Comparison of ENCODE assay signal across 6 mouse cellular contexts in the genomic region with DNA sequence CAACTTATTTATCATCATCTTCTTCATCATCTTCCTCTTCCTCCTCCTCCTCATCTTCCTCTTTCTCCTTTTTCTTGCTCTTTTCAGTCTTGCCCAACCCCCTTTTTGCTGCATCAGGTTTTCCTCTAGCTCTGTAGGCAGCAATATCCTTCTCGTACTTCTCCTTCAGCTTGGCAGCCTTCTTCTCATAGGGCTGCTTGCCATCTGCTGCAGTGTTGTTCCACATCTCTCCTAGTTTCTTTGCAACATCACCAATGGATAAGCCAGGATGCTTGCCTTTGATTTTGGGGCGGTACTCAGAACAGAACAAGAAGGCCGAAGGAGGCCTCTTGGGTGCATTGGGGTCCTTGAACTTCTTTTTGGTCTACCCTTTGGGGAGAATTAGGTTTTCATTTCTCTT.
DNase-seq lines count a peak whose midpoint lies in the region.
"Not testable (repeated sequence)": the region's sequence is repeated elsewhere in the genome, so short reads cannot be mapped to it uniquely, and the experiment has no call there.

No protein-coding gene starts in this region.

- peak; percentile 11 to 53 for DNase-seq in frontal cortex, adult 2 months (ENCODE audit: extremely low spot score in 1 of 2, low spot score in 1 of 2)
- DNase-seq in layer of hippocampus, adult 11-12 months (ENCODE audit: low spot score): peak; percentile 21
- peak; percentile 15 for DNase-seq in layer of hippocampus, adult 9-11 months
- DNase-seq in left cerebral cortex, postnatal 14 days (ENCODE audit: low spot score in 2 of 2): peak; percentile 13 to 38
- DNase-seq in right cerebral cortex, adult 18-20 months: peak; percentile 45
- peak; percentile 5 for DNase-seq in right cerebral cortex, postnatal 14 days

- intact Hi-C loops in left cerebral cortex, postnatal 14 days (cut with DNase I): not testable (repeated sequence)

Comparison
In these comparisons a context has a peak if more than half of its experiments do, and no peak if none do; other contexts are left out.
1. Peak in every context shown above with its lines: DNase-seq.